Mouse (Mus musculus) lung, adult 2 months (tissue): ENCODE measurements at regions not wholly inside any gene's neighbourhood (a gene's known extent, or its start where the extent isn't known, plus 50 kb on each side); places are given as distances from the start of the nearest gene placed in this dataset.

Source experiments
- CTCF ChIP-seq: fragments of 200-500 bp; IDR thresholded peaks from 2 replicates; pipeline ENCODE4 v1.5.1; 2011; ENCODE audit warnings: mild to moderate bottlenecking, low read length, control low read depth; ENCODE audit not compliant: insufficient read depth
- POLR2A ChIP-seq: fragments of 200-500 bp; IDR thresholded peaks from 2 replicates; pipeline ENCODE4 v1.6.1; 2011; ENCODE audit warnings: low read depth, mild to moderate bottlenecking, control low read depth, low read length, borderline replicate concordance; ENCODE audit errors: extremely low read depth

DNA sequence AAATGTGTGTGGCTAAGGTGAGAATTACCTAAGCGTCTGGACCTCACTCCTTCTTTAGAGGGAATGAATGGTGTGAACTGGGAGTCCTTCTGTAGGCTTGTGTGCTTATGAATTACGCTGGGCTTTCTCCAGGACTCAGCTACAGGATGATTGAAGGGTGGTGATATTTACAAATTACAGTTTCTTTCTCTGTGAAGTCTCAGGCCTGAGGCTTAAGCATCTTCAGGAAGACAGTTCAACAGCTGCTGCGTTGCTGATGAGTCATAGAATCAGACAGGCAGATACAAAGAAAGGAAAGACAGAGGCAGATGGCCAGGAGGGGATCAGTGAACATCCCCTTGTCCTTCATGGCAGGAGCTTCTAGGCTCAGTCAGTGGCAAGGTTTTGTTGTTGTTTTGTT, 227.3 kb downstream of the Pros1 start:
- TF ChIP-seq POLR2A (no peak), CTCF (no peak)
